Mouse (Mus musculus) hindbrain, embryonic 12.5 days (tissue): ENCODE results near the gene Btbd3. TPM values are rescaled to one million over a fixed set of nuclear protein-coding genes. Genes with fewer than 3 reads are reported as not detected.
"Not testable (repeated sequence)": the region's sequence is repeated elsewhere in the genome, so short reads cannot be mapped to it uniquely, and the experiment has no call there.

Experiments
- ATAC-seq: fragments of 200-750 bp; cut with Nextera tagmentation; 2 replicates; pipeline ENCODE4 v1.8.0; 2017; ENCODE audit warnings: moderate TSS enrichment; ENCODE audit not compliant: low FRiP score
- H3K27ac ChIP-seq: fragments of 300-500 bp; sonication (generic); 2 replicates; pipeline ENCODE4 v1.5.1; 2016; ENCODE audit warnings: mild to moderate bottlenecking
- H3K27me3 ChIP-seq: fragments of 300-500 bp; sonication (generic); 2 replicates; pipeline ENCODE4 v1.6.1; 2016; ENCODE audit warnings: mild to moderate bottlenecking
- H3K36me3 ChIP-seq: fragments of 300-500 bp; sonication (generic); 2 replicates; pipeline ENCODE4 v1.6.1; 2016; ENCODE audit warnings: mild to moderate bottlenecking
- H3K4me1 ChIP-seq: fragments of 300-500 bp; sonication (generic); 2 replicates; pipeline ENCODE4 v1.6.1; 2016
- H3K4me2 ChIP-seq: fragments of 300-500 bp; sonication (generic); replicated peaks from 2 replicates; pipeline ENCODE4 v1.6.1; 2016; ENCODE audit warnings: mild to moderate bottlenecking
- H3K4me3 ChIP-seq: fragments of 300-500 bp; sonication (generic); 2 replicates; pipeline ENCODE4 v1.5.1; 2016; ENCODE audit warnings: mild to moderate bottlenecking
- H3K9ac ChIP-seq: fragments of 300-500 bp; sonication (generic); 2 replicates; pipeline ENCODE4 v1.6.1; 2016; ENCODE audit warnings: mild to moderate bottlenecking, moderate library complexity
- H3K9me3 ChIP-seq: fragments of 300-500 bp; sonication (generic); replicated peaks from 2 replicates; pipeline ENCODE4 v1.6.1; 2016; ENCODE audit warnings: mild to moderate bottlenecking
- WGBS: fragments of 180-500 bp; shearing (Covaris S2); methylation state at CpG from one replicate; pipeline ENCODE4 v1.1.7; 2016; 5-methylcytosine and 5-hydroxymethylcytosine counted together
- polyA plus RNA-seq: library from polyadenylated mRNA; unstranded; fragments of >200 nt; fragmentation: Nextera tagmentation; extraction: Ambion mirVana; gene quantifications from 2 replicates; pipeline ENCODE4 v1.2.1, GENCODE M21; 2016

Gene Btbd3
- polyA plus RNA-seq, 1 experiment from 2014 or later = 20.8 TPM

DNA sequence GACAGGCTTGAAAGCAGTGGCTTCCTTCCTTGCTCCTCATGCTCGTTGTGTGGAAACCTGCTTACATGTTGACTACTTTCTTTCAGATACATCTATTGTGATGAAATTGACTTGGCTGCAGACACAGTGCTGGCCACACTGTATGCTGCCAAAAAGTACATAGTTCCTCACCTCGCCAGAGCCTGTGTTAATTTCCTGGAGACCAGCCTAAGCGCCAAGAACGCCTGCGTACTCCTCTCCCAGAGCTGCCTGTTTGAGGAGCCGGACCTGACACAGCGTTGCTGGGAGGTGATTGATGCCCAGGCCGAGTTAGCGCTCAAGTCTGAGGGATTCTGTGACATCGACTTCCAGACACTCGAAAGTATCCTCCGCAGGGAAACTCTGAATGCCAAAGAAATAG is 27.0 kb downstream of the Btbd3 start:
- H3K36me3 ChIP-seq = peaks cover 28% of the 10 kb centered on the region
- H3K4me3 ChIP-seq = no peak overlapping the region
- peaks cover 16% of the 10 kb centered on the region for H3K4me1 ChIP-seq
- no peak overlapping the region for H3K9ac ChIP-seq
- no peaks in the 10 kb centered on the region for H3K9me3 ChIP-seq
- no peak for ATAC-seq
- H3K27ac ChIP-seq = no peak overlapping the region
- no peaks in the 10 kb centered on the region for H3K27me3 ChIP-seq
- 92% methylated on average over 12 of the region's 12 CpGs for WGBS
- no peak overlapping the region for H3K4me2 ChIP-seq

- Histone ChIP-seq H3K4me3 (no peak overlapping the region), H3K9ac (no peak overlapping the region), H3K4me2 (no peak overlapping the region), H3K4me1 (peaks cover 11% of the 10 kb centered on the region), H3K36me3 (peaks cover 28% of the 10 kb centered on the region), H3K27ac (no peak overlapping the region), H3K9me3 (no peaks in the 10 kb centered on the region), H3K27me3 (no peaks in the 10 kb centered on the region)
- ATAC-seq = no peak
- WGBS = 97% methylated on average over 15 of the region's 15 CpGs
These were observed 27.5 kb downstream of the Btbd3 start for GRCm38 (mm10) chr2:138283856-138284255.

DNA sequence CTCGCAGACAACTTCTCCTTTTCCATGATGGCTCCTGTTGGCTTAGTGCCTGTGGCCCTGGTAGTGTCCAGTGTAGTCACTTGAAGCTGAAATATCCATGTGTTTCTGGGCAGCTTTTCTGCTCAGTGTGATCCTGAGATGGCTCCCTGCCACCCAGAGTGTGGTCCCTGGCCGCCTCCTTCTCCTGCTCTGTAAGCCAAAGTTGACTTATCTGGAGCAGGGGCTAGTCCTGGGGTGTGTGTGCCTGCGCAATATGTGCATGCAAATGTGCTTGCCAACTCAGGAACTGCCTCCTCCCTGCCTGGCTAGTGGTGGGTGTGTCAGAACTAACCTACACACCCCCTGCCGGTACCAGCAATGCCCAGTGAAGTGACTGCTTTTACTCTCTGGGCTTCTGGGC is 29.4 kb downstream of the Btbd3 start:
- 98% methylated on average over 4 of the region's 4 CpGs for WGBS
- no peaks in the 10 kb centered on the region for H3K4me1 ChIP-seq

DNA sequence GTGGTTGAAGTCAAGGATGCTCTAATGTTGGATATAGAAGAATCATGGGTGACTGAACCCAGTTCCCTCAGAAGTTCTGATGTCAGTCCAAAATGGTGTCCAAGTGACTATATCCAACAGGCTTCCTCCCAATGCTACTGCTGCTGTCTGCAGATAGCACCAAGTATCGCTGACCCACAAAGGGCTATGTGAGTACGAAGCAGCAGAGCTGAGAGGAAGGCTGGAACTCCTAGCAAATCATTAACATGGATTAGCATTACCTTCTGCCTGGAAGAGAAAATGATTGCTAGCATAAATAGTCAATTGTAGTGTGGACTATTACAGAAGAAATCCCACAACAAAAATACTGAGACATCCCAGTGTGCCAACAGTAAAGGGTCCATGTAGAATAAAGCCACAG is 33.8 kb downstream of the Btbd3 start:
- H3K36me3 ChIP-seq = peaks cover 5% of the 10 kb centered on the region
- no peaks in the 10 kb centered on the region for H3K4me1 ChIP-seq
- H3K9me3 ChIP-seq = no peaks in the 10 kb centered on the region
- H3K27me3 ChIP-seq = no peaks in the 10 kb centered on the region
- H3K27ac ChIP-seq = no peak overlapping the region
- no peak overlapping the region for H3K9ac ChIP-seq
- no peak overlapping the region for H3K4me2 ChIP-seq
- H3K4me3 ChIP-seq = no peak overlapping the region
- 89% methylated on average over 2 of the region's 2 CpGs for WGBS
- no peak for ATAC-seq

More for the DNA sequence above, 29.4 kb downstream of the Btbd3 start:
- H3K9me3 ChIP-seq = no peaks in the 10 kb centered on the region
- ATAC-seq = no peak
- no peak overlapping the region for H3K27ac ChIP-seq
- no peak overlapping the region for H3K4me2 ChIP-seq
- H3K4me3 ChIP-seq = no peak overlapping the region
- peaks cover 28% of the 10 kb centered on the region for H3K36me3 ChIP-seq
- H3K9ac ChIP-seq = no peak overlapping the region
- H3K27me3 ChIP-seq = no peaks in the 10 kb centered on the region

- H3K36me3 ChIP-seq = no peaks in the 10 kb centered on the region
- H3K4me2 ChIP-seq = no peak overlapping the region
- no peak overlapping the region for H3K4me3 ChIP-seq
- H3K27me3 ChIP-seq = no peaks in the 10 kb centered on the region
- H3K9me3 ChIP-seq = no peaks in the 10 kb centered on the region
- H3K9ac ChIP-seq = no peak overlapping the region
- 90% methylated on average over 3 of the region's 3 CpGs for WGBS
- H3K27ac ChIP-seq = no peak overlapping the region
- ATAC-seq = no peak
- no peaks in the 10 kb centered on the region for H3K4me1 ChIP-seq
These were observed 37.9 kb downstream of the Btbd3 start for GRCm38 (mm10) chr2:138294286-138294685.

- no peaks in the 10 kb centered on the region for H3K4me1 ChIP-seq
- no peak overlapping the region for H3K9ac ChIP-seq
- H3K36me3 ChIP-seq = no peaks in the 10 kb centered on the region
- no peak for ATAC-seq
- no peak overlapping the region for H3K4me3 ChIP-seq
- no peaks in the 10 kb centered on the region for H3K9me3 ChIP-seq
- no peak overlapping the region for H3K4me2 ChIP-seq
- no peak overlapping the region for H3K27ac ChIP-seq
- no peaks in the 10 kb centered on the region for H3K27me3 ChIP-seq
- WGBS = 97% methylated on average over 2 of the region's 2 CpGs
These were observed 49.9 kb downstream of the Btbd3 start for GRCm38 (mm10) chr2:138306236-138306635.

- Histone ChIP-seq H3K4me3 (no peak overlapping the region), H3K9me3 (no peaks in the 10 kb centered on the region), H3K9ac (no peak overlapping the region), H3K27me3 (no peaks in the 10 kb centered on the region), H3K27ac (no peak overlapping the region), H3K4me2 (no peak overlapping the region), H3K36me3 (no peaks in the 10 kb centered on the region), H3K4me1 (no peaks in the 10 kb centered on the region)
- ATAC-seq = no peak
- WGBS = 83% methylated on average over 7 of the region's 7 CpGs
These were observed 59.3 kb downstream of the Btbd3 start for GRCm38 (mm10) chr2:138315644-138316043.

- no peak for ATAC-seq
- H3K9ac ChIP-seq = no peak overlapping the region
- H3K27ac ChIP-seq = no peak overlapping the region
- H3K4me1 ChIP-seq = no peaks in the 10 kb centered on the region
- H3K4me2 ChIP-seq = no peak overlapping the region
- no peak overlapping the region for H3K4me3 ChIP-seq
- H3K9me3 ChIP-seq = no peaks in the 10 kb centered on the region
- no peaks in the 10 kb centered on the region for H3K36me3 ChIP-seq
- no peaks in the 10 kb centered on the region for H3K27me3 ChIP-seq
These were observed 64.0 kb downstream of the Btbd3 start for GRCm38 (mm10) chr2:138320408-138320807.

DNA sequence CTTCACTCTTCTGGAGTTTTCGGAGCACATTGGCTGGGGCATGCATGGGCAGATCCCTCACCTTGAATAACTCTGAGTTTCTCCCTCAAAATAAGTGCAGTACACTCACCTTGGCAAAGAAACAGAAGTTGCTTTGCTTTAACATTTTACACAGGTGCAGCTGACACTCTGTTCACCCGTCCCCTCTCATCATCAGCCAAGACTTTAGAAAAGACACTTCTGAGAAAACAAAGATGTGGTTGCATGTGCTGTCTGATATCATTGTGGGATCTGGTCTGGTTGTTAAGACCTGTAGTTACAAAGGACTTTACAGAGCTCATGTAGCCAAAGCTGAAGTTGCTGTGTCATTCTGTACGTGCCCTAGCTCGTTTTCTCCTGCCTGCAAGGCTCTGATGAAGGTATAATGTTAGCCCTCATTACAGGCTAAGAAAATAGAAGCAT is 64.7 kb downstream of the Btbd3 start:
- ATAC-seq = no peak
- no peak overlapping the region for H3K27ac ChIP-seq
- 85% methylated on average over 4 of the region's 4 CpGs for WGBS
- no peaks in the 10 kb centered on the region for H3K9me3 ChIP-seq
- no peak overlapping the region for H3K4me3 ChIP-seq
- H3K4me2 ChIP-seq = no peak overlapping the region
- H3K27me3 ChIP-seq = no peaks in the 10 kb centered on the region
- no peaks in the 10 kb centered on the region for H3K36me3 ChIP-seq
- no peaks in the 10 kb centered on the region for H3K4me1 ChIP-seq
- H3K9ac ChIP-seq = no peak overlapping the region

DNA sequence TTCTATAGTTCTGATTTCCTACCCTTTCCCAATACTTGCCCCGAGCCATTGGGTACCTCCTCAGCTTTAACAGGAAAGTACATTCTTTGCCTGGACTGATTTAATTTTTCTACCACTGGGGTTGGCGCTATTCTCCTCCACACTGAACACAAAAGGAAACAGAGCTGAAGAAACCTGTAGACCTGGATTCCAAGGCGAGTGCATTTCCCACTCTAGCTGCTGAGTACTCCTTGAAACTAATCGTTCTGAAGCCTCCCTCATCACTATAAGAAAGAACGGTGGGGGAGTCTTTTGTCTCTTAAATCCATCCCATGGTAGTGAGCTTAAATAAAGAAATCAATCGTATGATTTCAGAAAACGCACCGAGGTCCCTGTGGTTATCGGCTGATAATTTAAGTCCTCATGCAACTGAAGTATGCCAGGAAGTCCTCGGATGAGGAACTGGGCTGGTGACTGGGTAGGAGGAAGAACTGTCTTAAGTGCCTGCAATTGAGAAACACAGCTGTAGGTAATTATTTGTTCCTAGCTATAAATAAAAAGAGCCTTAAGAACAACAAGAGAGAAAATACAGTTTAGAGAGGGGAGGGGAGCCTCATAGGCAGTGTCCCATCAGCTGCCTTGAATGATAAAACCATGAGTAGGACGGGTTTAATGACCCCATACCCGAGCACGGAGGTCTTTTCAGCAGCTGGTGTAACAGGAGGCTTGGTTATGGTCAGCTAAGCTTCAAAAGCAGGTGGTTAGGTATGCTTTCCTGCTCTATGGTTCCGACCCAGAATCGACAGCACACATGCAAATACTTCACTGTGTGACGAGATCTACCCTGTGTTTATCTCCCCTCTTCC is 66.1 kb downstream of the Btbd3 start:
- Histone ChIP-seq H3K27me3 (no peaks in the 10 kb centered on the region), H3K4me2 (no peak overlapping the region), H3K27ac (no peak overlapping the region), H3K4me1 (no peaks in the 10 kb centered on the region), H3K9ac (no peak overlapping the region), H3K4me3 (no peak overlapping the region), H3K9me3 (no peaks in the 10 kb centered on the region), H3K36me3 (no peaks in the 10 kb centered on the region)
- 87% methylated on average over 16 of the region's 16 CpGs for WGBS
- ATAC-seq = no peak

DNA sequence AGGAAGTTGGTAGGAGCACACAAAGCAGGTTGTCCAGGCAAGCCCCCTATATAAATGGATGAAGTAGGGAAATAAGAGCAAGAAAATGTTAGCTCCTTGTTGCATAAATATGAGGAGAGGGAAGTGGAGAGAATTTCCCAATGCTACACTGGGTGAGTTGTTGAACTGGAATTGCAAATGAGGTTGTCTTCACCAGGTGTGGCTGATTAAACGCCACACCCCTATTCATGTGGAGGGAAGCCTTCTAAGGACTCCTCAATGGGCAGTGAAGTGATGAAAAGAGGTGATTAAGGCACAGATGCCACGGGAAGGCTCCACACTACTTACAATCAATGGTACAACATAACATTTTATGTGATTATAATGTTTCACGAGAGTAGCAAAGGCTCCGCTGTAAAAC is 70.0 kb downstream of the Btbd3 start:
- Histone ChIP-seq H3K36me3 (no peaks in the 10 kb centered on the region), H3K9me3 (no peaks in the 10 kb centered on the region), H3K4me2 (no peak overlapping the region), H3K9ac (no peak overlapping the region), H3K27me3 (no peaks in the 10 kb centered on the region), H3K4me3 (no peak overlapping the region), H3K4me1 (no peaks in the 10 kb centered on the region), H3K27ac (no peak overlapping the region)
- ATAC-seq = no peak
- WGBS = 76% methylated on average over 4 of the region's 4 CpGs

GRCm38 (mm10) chr2:138334198-138334597 is 77.8 kb downstream of the Btbd3 start:
- not testable (repeated sequence) for ATAC-seq, H3K27ac ChIP-seq, H3K9ac ChIP-seq, H3K27me3 ChIP-seq, H3K4me2 ChIP-seq, H3K4me3 ChIP-seq, H3K9me3 ChIP-seq, H3K4me1 ChIP-seq, H3K36me3 ChIP-seq
- WGBS = 91% methylated on average over 2 of the region's 2 CpGs

DNA sequence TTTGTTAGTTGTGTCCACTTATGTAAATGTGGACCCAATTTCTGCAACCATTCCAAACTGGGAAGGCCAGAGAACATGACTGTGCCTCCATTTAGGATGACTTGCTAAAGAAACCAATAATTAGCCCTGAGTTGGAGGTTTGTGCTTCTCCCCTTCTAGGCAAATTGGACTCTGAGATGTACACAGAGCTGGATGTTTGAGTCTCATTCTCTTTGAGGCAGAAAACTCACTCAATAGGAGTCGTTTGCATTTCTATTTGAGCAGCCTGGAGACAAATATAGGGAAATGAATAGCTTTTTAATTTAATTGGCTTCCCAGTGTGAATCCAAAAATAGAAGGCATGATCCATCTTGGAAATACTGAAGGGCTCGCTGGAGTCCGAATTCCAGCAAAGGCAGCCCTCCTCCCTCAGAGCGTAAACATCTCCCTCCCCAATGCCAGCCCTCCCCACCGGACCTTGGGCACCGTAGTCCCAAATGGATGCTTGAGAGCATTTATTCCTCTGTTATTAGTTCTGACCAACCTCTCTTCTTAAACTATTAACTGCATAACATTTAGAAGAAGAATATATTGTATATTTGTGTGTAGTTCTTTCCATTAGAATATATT is 81.6 kb downstream of the Btbd3 start:
- no peak overlapping the region for H3K4me3 ChIP-seq
- ATAC-seq = no peak
- H3K4me1 ChIP-seq = no peaks in the 10 kb centered on the region
- 46% methylated on average over 6 of the region's 6 CpGs for WGBS
- H3K27ac ChIP-seq = no peak overlapping the region
- H3K9ac ChIP-seq = no peak overlapping the region
- no peaks in the 10 kb centered on the region for H3K36me3 ChIP-seq
- no peak overlapping the region for H3K4me2 ChIP-seq
- no peaks in the 10 kb centered on the region for H3K27me3 ChIP-seq
- no peaks in the 10 kb centered on the region for H3K9me3 ChIP-seq
